Mouse (Mus musculus) intestine, embryonic 15.5 days (tissue): ENCODE measurements around the gene Tmem41a. TPM values are rescaled to one million over a fixed set of nuclear protein-coding genes. Genes with fewer than 3 reads are reported as not detected.

Experiments
- ATAC-seq: fragments of 200-750 bp; cut with Nextera tagmentation; 2 replicates; pipeline ENCODE4 v1.8.0; 2017; ENCODE audit warnings: moderate TSS enrichment, moderate library complexity
- H3K27ac ChIP-seq: fragments of 300-500 bp; sonication (generic); 2 replicates; pipeline ENCODE4 v1.5.1; 2015; ENCODE audit warnings: mild to moderate bottlenecking, inconsistent platforms
- H3K27me3 ChIP-seq: fragments of 300-500 bp; sonication (generic); replicated peaks from 2 replicates; pipeline ENCODE4 v1.6.1; 2015; ENCODE audit warnings: inconsistent platforms
- H3K36me3 ChIP-seq: fragments of 300-500 bp; sonication (generic); 2 replicates; pipeline ENCODE4 v1.6.1; 2015; ENCODE audit warnings: inconsistent platforms
- H3K4me1 ChIP-seq: fragments of 300-500 bp; sonication (generic); replicated peaks from 2 replicates; pipeline ENCODE4 v1.6.1; 2015; ENCODE audit warnings: inconsistent platforms
- H3K4me2 ChIP-seq: fragments of 300-500 bp; sonication (generic); replicated peaks from 2 replicates; pipeline ENCODE4 v1.6.1; 2015; ENCODE audit warnings: mild to moderate bottlenecking, inconsistent platforms
- H3K4me3 ChIP-seq: fragments of 300-500 bp; sonication (generic); replicated peaks from 2 replicates; pipeline ENCODE4 v1.5.1; 2015; ENCODE audit warnings: inconsistent platforms
- H3K9ac ChIP-seq: fragments of 300-500 bp; sonication (generic); 2 replicates; pipeline ENCODE4 v1.6.1; 2015; ENCODE audit warnings: inconsistent platforms
- H3K9me3 ChIP-seq: fragments of 300-500 bp; sonication (generic); 2 replicates; pipeline ENCODE4 v1.6.1; 2016; ENCODE audit warnings: inconsistent platforms
- WGBS: fragments of 180-500 bp; shearing (Covaris S2); methylation state at CpG from one replicate; pipeline ENCODE4 v1.1.7; 2015; 5-methylcytosine and 5-hydroxymethylcytosine counted together
- polyA plus RNA-seq: library from polyadenylated mRNA; unstranded; fragments of >200 nt; fragmentation: Nextera tagmentation; extraction: Ambion mirVana; gene quantifications from 2 replicates; pipeline ENCODE4 v1.2.1, GENCODE M21; 2015

Gene Tmem41a
- polyA plus RNA-seq, 1 experiment from 2014 or later: 90.8 TPM

DNA sequence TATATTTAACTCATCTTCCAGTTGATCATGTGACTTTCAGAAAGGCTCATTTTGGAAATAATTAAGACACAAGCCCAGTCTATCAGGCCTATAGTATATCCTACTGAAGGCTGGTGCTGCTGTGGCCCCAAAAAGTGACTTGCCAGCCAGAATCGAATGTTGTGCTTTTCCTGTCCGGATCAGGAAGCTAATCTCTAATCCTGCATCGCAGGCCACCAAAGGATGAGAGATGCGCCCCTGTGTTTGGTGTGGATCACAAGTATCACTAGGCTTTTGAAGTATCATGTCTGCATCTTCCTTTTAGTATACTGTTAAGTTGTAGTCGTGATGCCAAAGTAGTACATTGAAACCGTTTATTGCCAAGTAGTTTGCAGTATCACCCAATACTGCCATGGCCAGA lies 53.5 kb downstream of the Tmem41a start:
- no peak overlapping the region for H3K27ac ChIP-seq
- ATAC-seq: no peak
- H3K9ac ChIP-seq: no peak overlapping the region
- no peaks in the 10 kb centered on the region for H3K27me3 ChIP-seq
- H3K4me1 ChIP-seq: no peaks in the 10 kb centered on the region
- no peaks in the 10 kb centered on the region for H3K9me3 ChIP-seq
- no peak overlapping the region for H3K4me3 ChIP-seq
- 93% methylated on average over 6 of the region's 6 CpGs for WGBS
- H3K36me3 ChIP-seq: no peaks in the 10 kb centered on the region
- no peak overlapping the region for H3K4me2 ChIP-seq

DNA sequence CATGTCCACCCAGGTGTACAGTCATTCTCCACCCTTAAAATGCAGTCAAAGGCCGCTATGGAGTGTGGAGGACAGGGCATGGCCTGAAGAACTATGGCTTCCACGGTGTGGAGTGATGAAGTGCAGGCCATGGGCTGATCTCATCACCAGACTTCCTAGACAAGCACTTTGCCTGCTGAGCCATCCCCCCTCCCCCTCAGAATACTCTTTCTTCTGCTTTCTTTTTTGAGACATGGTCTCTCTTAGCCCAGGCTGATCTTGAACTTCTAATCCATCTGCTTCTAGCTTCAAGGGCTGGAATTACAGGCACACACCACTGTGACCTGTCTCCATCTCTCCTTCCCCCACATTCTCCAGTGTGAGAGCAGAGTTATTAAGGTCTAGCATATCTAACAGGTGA lies 59.8 kb downstream of the Tmem41a start:
- Histone ChIP-seq H3K4me1 (no peaks in the 10 kb centered on the region), H3K36me3 (no peaks in the 10 kb centered on the region), H3K4me2 (no peak overlapping the region), H3K9ac (no peak overlapping the region), H3K4me3 (no peak overlapping the region), H3K27me3 (no peaks in the 10 kb centered on the region), H3K9me3 (no peaks in the 10 kb centered on the region), H3K27ac (no peak overlapping the region)
- WGBS: 78% methylated on average over 2 of the region's 2 CpGs
- no peak for ATAC-seq

Other genes with a start within 250 kb of the Tmem41a start
- gene Ehhadh, start 159.7 kb downstream of the Tmem41a start, polyA plus RNA-seq: 9.7 and 11.4 TPM in 2 replicates
- 1.7 and 1.9 TPM in 2 replicates for gene Map3k13, start 153.2 kb downstream of the Tmem41a start, polyA plus RNA-seq
- 23.1 and 24.3 TPM in 2 replicates for gene Liph, start 48.1 kb upstream of the Tmem41a start, polyA plus RNA-seq
- gene Senp2, start 61.9 kb upstream of the Tmem41a start, polyA plus RNA-seq: 32.8 and 36.0 TPM in 2 replicates
- gene Igf2bp2, start 215.7 kb upstream of the Tmem41a start, polyA plus RNA-seq: 107 and 116 TPM in 2 replicates